Mouse (Mus musculus) embryonic fibroblast, embryonic 13.5 days (primary cell): ENCODE measurements at regions not wholly inside any gene's neighbourhood (a gene's known extent, or its start where the extent isn't known, plus 50 kb on each side); places are given as distances from the start of the nearest gene placed in this dataset.

Experiments used
- CTCF ChIP-seq: IDR thresholded peaks from 2 replicates; pipeline ENCODE4 v1.5.1; 2011; ENCODE audit warnings: mild to moderate bottlenecking, control low read depth, low read length, moderate library complexity, borderline replicate concordance; ENCODE audit not compliant: insufficient read depth
- POLR2A ChIP-seq: IDR thresholded peaks from 2 replicates; pipeline ENCODE4 v1.6.1; 2011; ENCODE audit warnings: low read depth, mild to moderate bottlenecking, control low read depth, low read length, moderate library complexity

GRCm38 (mm10) chr10:96520995-96521760 is 95.6 kb upstream of the Btg1 start:
- no peak for TF ChIP-seq CTCF
- TF ChIP-seq POLR2A: no peak
